Comparison of ENCODE assay signal across 8 mouse cellular contexts in genomic region chr5:34188856-34189255, GRCm38 (mm10). TPM values are rescaled to one million over a fixed set of nuclear protein-coding genes. Genes with fewer than 3 reads are reported as not detected.
DNase-seq lines count a peak whose midpoint lies in the region; ATAC-seq and TF ChIP-seq lines count a peak whose summit lies in the region.

No protein-coding gene starts in this region.

- no peak overlapping the region for H3K9ac ChIP-seq in liver, embryonic 12.5 days
- no peak overlapping the region for H3K9ac ChIP-seq in liver, embryonic 11.5 days (ENCODE audit: low read depth, low read length)
- H3K9ac ChIP-seq in hindbrain, embryonic 13.5 days, result peak overlapping the region; percentile 74; the same call in 1 of the 2 replicates
- no peak overlapping the region for H3K9ac ChIP-seq in midbrain, postnatal 0 days (replicated peaks; ENCODE audit: low read length, poor library complexity, severe bottlenecking)

- peak overlapping the region; percentile 100 for H3K4me2 ChIP-seq in liver, embryonic 12.5 days
- H3K4me2 ChIP-seq in liver, embryonic 11.5 days, result no peak overlapping the region; the same call in 1 of the 2 replicates
- H3K4me2 ChIP-seq in hindbrain, embryonic 13.5 days, result peak overlapping the region; percentile 90
- peak overlapping the region; percentile 53 for H3K4me2 ChIP-seq in midbrain, postnatal 0 days (ENCODE audit: low read depth, low read length, poor library complexity, severe bottlenecking)

- H3K27me3 ChIP-seq in liver, embryonic 12.5 days (replicated peaks), result no peaks in the 10 kb centered on the region
- no peaks in the 10 kb centered on the region for H3K27me3 ChIP-seq in liver, embryonic 11.5 days (replicated peaks; ENCODE audit: control insufficient read depth, insufficient read depth, low read length)
- H3K27me3 ChIP-seq in hindbrain, embryonic 13.5 days, result peaks cover 6% of the 10 kb centered on the region
- H3K27me3 ChIP-seq in midbrain, postnatal 0 days (ENCODE audit: insufficient read depth, low read length), result no peaks in the 10 kb centered on the region

- H3K27ac ChIP-seq in liver, embryonic 12.5 days, result no peak overlapping the region
- no peak overlapping the region for H3K27ac ChIP-seq in liver, embryonic 11.5 days (ENCODE audit: low read depth, low read length)
- peak overlapping the region; percentile 86; the same call in 1 of the 2 replicates for H3K27ac ChIP-seq in hindbrain, embryonic 13.5 days
- H3K27ac ChIP-seq in midbrain, postnatal 0 days (ENCODE audit: low read depth, low read length), result peak overlapping the region; percentile 79; the same call in 1 of the 2 replicates

- no peak for ATAC-seq in liver, embryonic 12.5 days
- ATAC-seq in liver, embryonic 11.5 days (replicated peaks; ENCODE audit: low FRiP score), result no peak
- no peak for ATAC-seq in hindbrain, embryonic 13.5 days (ENCODE audit: low FRiP score)
- ATAC-seq in midbrain, postnatal 0 days (ENCODE audit: low FRiP score), result no peak

- peaks cover 30% of the 10 kb centered on the region for H3K4me1 ChIP-seq in liver, embryonic 12.5 days
- peaks cover 8% of the 10 kb centered on the region for H3K4me1 ChIP-seq in liver, embryonic 11.5 days (replicated peaks; ENCODE audit: control insufficient read depth, insufficient read depth, low read length)
- H3K4me1 ChIP-seq in hindbrain, embryonic 13.5 days (replicated peaks), result peaks cover 42% of the 10 kb centered on the region
- H3K4me1 ChIP-seq in midbrain, postnatal 0 days (ENCODE audit: insufficient read depth, low read length), result peaks cover 31% of the 10 kb centered on the region

- WGBS in liver, embryonic 12.5 days (ENCODE audit: insufficient replicate concordance), result 51% methylated on average over 2 of the region's 2 CpGs
- WGBS in liver, embryonic 11.5 days, result 71% methylated on average over 2 of the region's 2 CpGs
- WGBS in hindbrain, embryonic 13.5 days, result 78% methylated on average over 2 of the region's 2 CpGs
- WGBS in midbrain, postnatal 0 days, result 76% methylated on average over 2 of the region's 2 CpGs

- DNase-seq in adrenal gland, postnatal 14 days, result peak; percentile 8
- no peak for DNase-seq in adrenal gland, postnatal 10 days
- no peak for DNase-seq in liver, embryonic 11.5 days (ENCODE audit: low spot score)
- no peak for DNase-seq in midbrain, postnatal 0 days (ENCODE audit: low spot score)
- DNase-seq in frontal cortex, postnatal 14 days (ENCODE audit: low spot score in 2 of 2), result no peak
- no peak for DNase-seq in right cerebral cortex, postnatal 36 days (ENCODE audit: low spot score in 2 of 2)

- TF ChIP-seq CTCF in midbrain, postnatal 0 days (IDR thresholded peaks at IDR 0.05), result no peak

- H3K9me3 ChIP-seq in liver, embryonic 12.5 days (replicated peaks), result no peaks in the 10 kb centered on the region
- H3K9me3 ChIP-seq in liver, embryonic 11.5 days (ENCODE audit: control insufficient read depth, low read length), result no peaks in the 10 kb centered on the region
- H3K9me3 ChIP-seq in hindbrain, embryonic 13.5 days, result no peaks in the 10 kb centered on the region
- H3K9me3 ChIP-seq in midbrain, postnatal 0 days (ENCODE audit: low read length), result no peaks in the 10 kb centered on the region

- H3K36me3 ChIP-seq in liver, embryonic 12.5 days, result no peaks in the 10 kb centered on the region
- H3K36me3 ChIP-seq in liver, embryonic 11.5 days (ENCODE audit: control insufficient read depth, insufficient read depth, low read length), result no peaks in the 10 kb centered on the region
- peaks cover 6% of the 10 kb centered on the region for H3K36me3 ChIP-seq in hindbrain, embryonic 13.5 days
- peaks cover 4% of the 10 kb centered on the region; the same call in 1 of the 2 replicates for H3K36me3 ChIP-seq in midbrain, postnatal 0 days (ENCODE audit: insufficient read depth, low read length)

- no peak overlapping the region for H3K4me3 ChIP-seq in liver, embryonic 12.5 days
- no peak overlapping the region for H3K4me3 ChIP-seq in liver, embryonic 11.5 days (ENCODE audit: low read depth, low read length)
- H3K4me3 ChIP-seq in hindbrain, embryonic 13.5 days, result peak overlapping the region; percentile 96; the same call in 1 of the 2 replicates
- no peak overlapping the region for H3K4me3 ChIP-seq in midbrain, postnatal 0 days (ENCODE audit: low read depth, low read length)

RNA-seq across cellular contexts. Expression of gene Mxd4, which starts 1.3 kb away (rescaled TPM):
- 145 and 158 TPM in 2 replicates for total RNA-seq in adrenal gland, postnatal 14 days (2021)
- total RNA-seq in adrenal gland, postnatal 10 days (2021), result 100 to 1,000 TPM; 140 to 144 TPM
- 5.4 and 5.5 TPM in 2 replicates for polyA plus RNA-seq in liver, embryonic 12.5 days (2016; fragmentation: Nextera tagmentation; extraction: Ambion mirVana)
- 8.5 and 12.5 TPM in 2 replicates for polyA plus RNA-seq in liver, embryonic 11.5 days (2014; fragmentation: Nextera tagmentation; extraction: Ambion mirVana)
- polyA plus RNA-seq in hindbrain, embryonic 13.5 days (2015; fragmentation: Nextera tagmentation; extraction: Ambion mirVana), result 33.5 and 33.6 TPM in 2 replicates
- total RNA-seq in midbrain, postnatal 0 days (2014; rRNA removed), result 87.3 and 90.2 TPM in 2 replicates
- 16.7 and 18.7 TPM in 2 replicates for polyA plus RNA-seq in midbrain, postnatal 0 days (2015; fragmentation: Nextera tagmentation; extraction: Ambion mirVana)

RNA-seq across cellular contexts. Expression of gene Haus3, which starts 19.5 kb away (rescaled TPM):
- 9.9 and 10.0 TPM in 2 replicates for total RNA-seq in adrenal gland, postnatal 14 days (2021)
- total RNA-seq in adrenal gland, postnatal 10 days (2021), result 1 to 10 TPM; 9.3 to 9.8 TPM
- 38.0 and 39.8 TPM in 2 replicates for polyA plus RNA-seq in liver, embryonic 12.5 days (2016; fragmentation: Nextera tagmentation; extraction: Ambion mirVana)
- polyA plus RNA-seq in liver, embryonic 11.5 days (2014; fragmentation: Nextera tagmentation; extraction: Ambion mirVana), result 47.5 and 51.5 TPM in 2 replicates
- 19.0 and 19.7 TPM in 2 replicates for polyA plus RNA-seq in hindbrain, embryonic 13.5 days (2015; fragmentation: Nextera tagmentation; extraction: Ambion mirVana)
- total RNA-seq in midbrain, postnatal 0 days (2014; rRNA removed), result 7.6 and 9.9 TPM in 2 replicates
- 8.2 and 10.3 TPM in 2 replicates for polyA plus RNA-seq in midbrain, postnatal 0 days (2015; fragmentation: Nextera tagmentation; extraction: Ambion mirVana)

RNA-seq across cellular contexts. Expression of gene Poln, which starts 19.6 kb away (rescaled TPM):
- 35.4 and 47.0 TPM in 2 replicates for total RNA-seq in adrenal gland, postnatal 14 days (2021)
- 10 to 100 TPM; 37.3 to 40.0 TPM for total RNA-seq in adrenal gland, postnatal 10 days (2021)
- polyA plus RNA-seq in liver, embryonic 12.5 days (2016; fragmentation: Nextera tagmentation; extraction: Ambion mirVana), result 0.48 and 0.56 TPM in 2 replicates
- 0.58 and 0.79 TPM in 2 replicates for polyA plus RNA-seq in liver, embryonic 11.5 days (2014; fragmentation: Nextera tagmentation; extraction: Ambion mirVana)
- 0.14 and 0.28 TPM in 2 replicates for polyA plus RNA-seq in hindbrain, embryonic 13.5 days (2015; fragmentation: Nextera tagmentation; extraction: Ambion mirVana)
- 0.05 and 0.42 TPM in 2 replicates for total RNA-seq in midbrain, postnatal 0 days (2014; rRNA removed)
- 0.67 and 0.90 TPM in 2 replicates for polyA plus RNA-seq in midbrain, postnatal 0 days (2015; fragmentation: Nextera tagmentation; extraction: Ambion mirVana)

Comparison
In these comparisons a context has a peak if more than half of its experiments do, and no peak if none do; other contexts are left out.
1. H3K27ac ChIP-seq: peak in hindbrain, embryonic 13.5 days (single experiment) and midbrain, postnatal 0 days (single experiment); none in liver, embryonic 12.5 days (single experiment) and liver, embryonic 11.5 days (single experiment).